Mouse (Mus musculus): Measurements from ENCODE around the gene Rab24.

DNA sequence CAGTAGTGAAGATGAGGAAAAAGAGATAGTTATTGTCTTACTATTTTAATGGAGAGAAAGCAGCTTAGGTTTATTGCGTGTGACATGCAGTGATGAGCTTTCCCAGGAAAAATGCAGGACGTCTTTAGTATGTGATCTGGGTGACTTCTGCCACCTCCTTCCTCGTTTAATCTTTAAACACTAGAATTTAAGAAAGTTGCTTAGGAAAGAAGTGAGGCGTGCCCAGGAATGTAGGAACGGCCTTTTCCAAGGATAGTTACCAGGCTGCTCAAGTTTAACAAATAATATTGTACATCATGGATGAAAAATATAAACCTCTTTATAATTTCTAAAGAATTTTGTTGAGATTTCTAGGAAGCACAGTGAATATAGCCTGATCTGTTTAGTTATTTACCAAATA, 20.8 kb downstream of the Rab24 start:
- no peak for TF ChIP-seq EP300 (IDR thresholded peaks at IDR 0.05; ENCODE audit: low read depth)
- no peak for TF ChIP-seq CTCF (IDR thresholded peaks at IDR 0.05; ENCODE audit: low read depth)
